Mouse (Mus musculus) layer of hippocampus, postnatal 36 days (tissue): ENCODE results near the gene Xpo6. TPM values are rescaled to one million over a fixed set of nuclear protein-coding genes. Genes with fewer than 3 reads are reported as not detected.
A peak's percentile ranks its signal among the peaks of the same experiment; 100 is the strongest.

Source experiments
- DNase-seq, 2 experiments: peaks; one replicate each; pipeline ENCODE4 v3.0.0; 2022
- total RNA-seq, 2 experiments: library from RNA; stranded (reverse); gene quantifications; 2 replicates each; pipeline ENCODE4 v1.2.3; 2021

Gene Xpo6
- total RNA-seq, 2 experiments from 2014 or later = 89.5 to 94.1 TPM

GRCm38 (mm10) chr7:126121533-126121932, 78.8 kb downstream of the Xpo6 start:
- no peak for DNase-seq

- DNase-seq = no peak
Observed at GRCm38 (mm10) chr7:126119819-126120218, 80.5 kb downstream of the Xpo6 start.

- DNase-seq = no peak
Observed at GRCm38 (mm10) chr7:126113263-126113662, 87.0 kb downstream of the Xpo6 start.

GRCm38 (mm10) chr7:126111230-126111629, 89.1 kb downstream of the Xpo6 start:
- no peak for DNase-seq

- DNase-seq = no peak
Observed at GRCm38 (mm10) chr7:126109898-126110297, 90.4 kb downstream of the Xpo6 start.

- DNase-seq = no peak
Observed at GRCm38 (mm10) chr7:126100440-126100839, 99.9 kb downstream of the Xpo6 start.

- no peak for DNase-seq
Observed at GRCm38 (mm10) chr7:126099835-126100234, 100.5 kb downstream of the Xpo6 start.

GRCm38 (mm10) chr7:126099163-126099775, 101.0 kb downstream of the Xpo6 start:
- DNase-seq = no peak

GRCm38 (mm10) chr7:126097219-126097915, 102.9 kb downstream of the Xpo6 start:
- DNase-seq = no peak

GRCm38 (mm10) chr7:126096596-126096995, 103.7 kb downstream of the Xpo6 start:
- no peak for DNase-seq

GRCm38 (mm10) chr7:126094738-126095137, 105.6 kb downstream of the Xpo6 start:
- no peak for DNase-seq

GRCm38 (mm10) chr7:126093162-126093561, 107.1 kb downstream of the Xpo6 start:
- no peak for DNase-seq

- DNase-seq = peak; percentile 27 to 32
Observed at GRCm38 (mm10) chr7:126089782-126090181, 110.5 kb downstream of the Xpo6 start.

GRCm38 (mm10) chr7:126088155-126088554, 112.1 kb downstream of the Xpo6 start:
- no peak for DNase-seq

- DNase-seq = no peak
Observed at GRCm38 (mm10) chr7:126087602-126088001, 112.7 kb downstream of the Xpo6 start.

GRCm38 (mm10) chr7:126086321-126086741, 114.0 kb downstream of the Xpo6 start:
- DNase-seq = no peak

- no peak for DNase-seq
Observed at GRCm38 (mm10) chr7:126085154-126085553, 115.1 kb downstream of the Xpo6 start.

- DNase-seq = no peak
Observed at GRCm38 (mm10) chr7:126083980-126084348, 116.3 kb downstream of the Xpo6 start.

- no peak for DNase-seq
Observed at GRCm38 (mm10) chr7:126083341-126083979, 116.8 kb downstream of the Xpo6 start.

GRCm38 (mm10) chr7:126082286-126082741, 118.0 kb downstream of the Xpo6 start, which contains the start of gene Gsg1l:
Gsg1l (minus strand) TSS chr7:126082411.
- DNase-seq = peak; percentile 26 to 35

- no peak for DNase-seq
Observed at GRCm38 (mm10) chr7:126081727-126082285, 118.5 kb downstream of the Xpo6 start.

- DNase-seq = no peak
Observed at GRCm38 (mm10) chr7:126080949-126081654, 119.2 kb downstream of the Xpo6 start.

GRCm38 (mm10) chr7:126076935-126077334, 123.4 kb downstream of the Xpo6 start:
- no peak for DNase-seq
